Mouse (Mus musculus) embryonic fibroblast, embryonic 13.5 days (primary cell): ENCODE measurements around the gene Cish.

ENCODE experiments used
- CTCF ChIP-seq: IDR thresholded peaks from 2 replicates; pipeline ENCODE4 v1.5.1; 2011; ENCODE audit warnings: mild to moderate bottlenecking, control low read depth, low read length, moderate library complexity, borderline replicate concordance; ENCODE audit not compliant: insufficient read depth
- POLR2A ChIP-seq: IDR thresholded peaks from 2 replicates; pipeline ENCODE4 v1.6.1; 2011; ENCODE audit warnings: low read depth, mild to moderate bottlenecking, control low read depth, low read length, moderate library complexity

GRCm38 (mm10) chr9:107304383-107304782, 8.6 kb downstream of the Cish start:
- TF ChIP-seq POLR2A = no peak
- TF ChIP-seq CTCF = no peak
